Mouse (Mus musculus): ENCODE measurements around the gene Nono. TPM values are rescaled to one million over a fixed set of nuclear protein-coding genes. Genes with fewer than 3 reads are reported as not detected.

Nono gene
- polyA plus RNA-seq, 1 experiment = 157 TPM

GRCm38 (mm10) chrX:101481604-101482350, 52.7 kb downstream of the Nono start:
- no peak for DNase-seq (ENCODE audit: extremely low spot score in 1 of 2, low spot score in 1 of 2)

GRCm38 (mm10) chrX:101486487-101487152, 57.5 kb downstream of the Nono start:
- peak; percentile 13 to 41 for DNase-seq (ENCODE audit: extremely low spot score in 1 of 2, low spot score in 1 of 2)

Other genes with a start within 250 kb of the Nono start
- 33.4 and 33.6 TPM in 2 replicates for gene Snx12, start 206.8 kb upstream of the Nono start, polyA plus RNA-seq (2012; rRNA removed)
- gene Foxo4, start 174.8 kb upstream of the Nono start, polyA plus RNA-seq (2012; rRNA removed) = 11.5 and 12.2 TPM in 2 replicates
- not detected in 2 replicates for gene Gm614, start 165.3 kb upstream of the Nono start, polyA plus RNA-seq (2012; rRNA removed)
- gene Il2rg, start 161.1 kb upstream of the Nono start, polyA plus RNA-seq (2012; rRNA removed) = 3.8 and 4.3 TPM in 2 replicates
- not detected in 2 replicates for gene Gm20489, start 160.3 kb upstream of the Nono start, polyA plus RNA-seq (2012; rRNA removed)
- gene Med12, start 155.3 kb upstream of the Nono start, polyA plus RNA-seq (2012; rRNA removed) = 38.8 and 48.1 TPM in 2 replicates
- 51.7 and 58.2 TPM in 2 replicates for gene Nlgn3, start 130.2 kb upstream of the Nono start, polyA plus RNA-seq (2012; rRNA removed)
- 15.3 and 17.3 TPM in 2 replicates for gene Gjb1, start 52.9 kb upstream of the Nono start, polyA plus RNA-seq (2012; rRNA removed)
- gene Zmym3, start 8.5 kb upstream of the Nono start, polyA plus RNA-seq (2012; rRNA removed) = 182 and 236 TPM in 2 replicates
- gene Itgb1bp2, start 19.8 kb downstream of the Nono start, polyA plus RNA-seq (2012; rRNA removed) = 1.7 and 2.0 TPM in 2 replicates
- gene Taf1, start 103.4 kb downstream of the Nono start, polyA plus RNA-seq (2012; rRNA removed) = 47.7 and 49.5 TPM in 2 replicates
- 360 and 403 TPM in 2 replicates for gene Ogt, start 210.7 kb downstream of the Nono start, polyA plus RNA-seq (2012; rRNA removed)

Measured in frontal cortex, adult 2 months (tissue).